Mouse (Mus musculus): ENCODE data around the gene Sema5b. TPM values are rescaled to one million over a fixed set of nuclear protein-coding genes. Genes with fewer than 3 reads are reported as not detected.

Sema5b gene
- total and polyA plus RNA-seq, 2 experiments from 2014 or later: 11.4 to 46.5 TPM

GRCm38 (mm10) chr16:35664847-35665246 is 123.9 kb downstream of the Sema5b start:
- Histone ChIP-seq H3K4me2 (ENCODE audit: low read depth, low read length, poor library complexity, severe bottlenecking) (no peak overlapping the region), H3K27me3 (ENCODE audit: insufficient read depth, low read length) (no peaks in the 10 kb centered on the region), H3K9me3 (ENCODE audit: low read length) (no peaks in the 10 kb centered on the region), H3K27ac (ENCODE audit: low read depth, low read length) (no peak overlapping the region), H3K36me3 (ENCODE audit: insufficient read depth, low read length) (no peaks in the 10 kb centered on the region), H3K4me1 (ENCODE audit: insufficient read depth, low read length) (no peaks in the 10 kb centered on the region), H3K9ac (replicated peaks; ENCODE audit: low read length, poor library complexity, severe bottlenecking) (no peak overlapping the region), H3K4me3 (ENCODE audit: low read depth, low read length) (no peak overlapping the region)
- WGBS: 91% methylated on average over 4 of the region's 4 CpGs
- DNase-seq (ENCODE audit: low spot score) (no peak), ATAC-seq (ENCODE audit: low FRiP score) (no peak)
- TF ChIP-seq CTCF (IDR thresholded peaks at IDR 0.05): no peak

- Histone ChIP-seq H3K27ac (ENCODE audit: low read depth, low read length) (no peak overlapping the region), H3K4me3 (ENCODE audit: low read depth, low read length) (no peak overlapping the region), H3K36me3 (ENCODE audit: insufficient read depth, low read length) (no peaks in the 10 kb centered on the region), H3K27me3 (ENCODE audit: insufficient read depth, low read length) (no peaks in the 10 kb centered on the region), H3K9ac (replicated peaks; ENCODE audit: low read length, poor library complexity, severe bottlenecking) (no peak overlapping the region), H3K4me2 (ENCODE audit: low read depth, low read length, poor library complexity, severe bottlenecking) (no peak overlapping the region), H3K9me3 (ENCODE audit: low read length) (no peaks in the 10 kb centered on the region), H3K4me1 (ENCODE audit: insufficient read depth, low read length) (peaks cover 7% of the 10 kb centered on the region; the same call in 1 of the 2 replicates)
- TF ChIP-seq CTCF (IDR thresholded peaks at IDR 0.05): no peak
- 54% methylated on average over 8 of the region's 8 CpGs for WGBS
- no peak for DNase-seq (ENCODE audit: low spot score)
- no peak for ATAC-seq (ENCODE audit: low FRiP score)
Measured at GRCm38 (mm10) chr16:35677511-35678113, 136.7 kb downstream of the Sema5b start.

- no peak for TF ChIP-seq CTCF (IDR thresholded peaks at IDR 0.05)
- H3K27ac ChIP-seq (ENCODE audit: low read depth, low read length): no peak overlapping the region
Measured at GRCm38 (mm10) chr16:35678476-35678875, 137.5 kb downstream of the Sema5b start.

GRCm38 (mm10) chr16:35681327-35682108 is 140.6 kb downstream of the Sema5b start:
- no peaks in the 10 kb centered on the region for H3K27me3 ChIP-seq (ENCODE audit: insufficient read depth, low read length)
- H3K4me2 ChIP-seq (ENCODE audit: low read depth, low read length, poor library complexity, severe bottlenecking): no peak overlapping the region
- peaks cover 8% of the 10 kb centered on the region for H3K4me1 ChIP-seq (ENCODE audit: insufficient read depth, low read length)
- DNase-seq (ENCODE audit: low spot score) (no peak), ATAC-seq (ENCODE audit: low FRiP score) (peak; percentile 62; the same call in 1 of the 2 replicates)
- 38% methylated on average over 17 of the region's 17 CpGs for WGBS
- H3K36me3 ChIP-seq (ENCODE audit: insufficient read depth, low read length): no peaks in the 10 kb centered on the region
- H3K27ac ChIP-seq (ENCODE audit: low read depth, low read length): no peak overlapping the region
- no peak overlapping the region for H3K9ac ChIP-seq (replicated peaks; ENCODE audit: low read length, poor library complexity, severe bottlenecking)
- no peak for TF ChIP-seq CTCF (IDR thresholded peaks at IDR 0.05)
- no peak overlapping the region for H3K4me3 ChIP-seq (ENCODE audit: low read depth, low read length)
- no peaks in the 10 kb centered on the region for H3K9me3 ChIP-seq (ENCODE audit: low read length)

More at GRCm38 (mm10) chr16:35678476-35678875, 137.5 kb downstream of the Sema5b start:
- Histone ChIP-seq H3K36me3 (ENCODE audit: insufficient read depth, low read length) (no peaks in the 10 kb centered on the region), H3K4me2 (ENCODE audit: low read depth, low read length, poor library complexity, severe bottlenecking) (no peak overlapping the region), H3K9ac (replicated peaks; ENCODE audit: low read length, poor library complexity, severe bottlenecking) (no peak overlapping the region), H3K4me1 (ENCODE audit: insufficient read depth, low read length) (peaks cover 7% of the 10 kb centered on the region; the same call in 1 of the 2 replicates), H3K27me3 (ENCODE audit: insufficient read depth, low read length) (no peaks in the 10 kb centered on the region), H3K4me3 (ENCODE audit: low read depth, low read length) (no peak overlapping the region), H3K9me3 (ENCODE audit: low read length) (no peaks in the 10 kb centered on the region)
- ATAC-seq (ENCODE audit: low FRiP score) (no peak), DNase-seq (ENCODE audit: low spot score) (no peak)
- 36% methylated on average over 3 of the region's 3 CpGs for WGBS

- H3K9me3 ChIP-seq (ENCODE audit: low read length): no peaks in the 10 kb centered on the region
- H3K36me3 ChIP-seq (ENCODE audit: insufficient read depth, low read length): no peaks in the 10 kb centered on the region
- H3K27me3 ChIP-seq (ENCODE audit: insufficient read depth, low read length): no peaks in the 10 kb centered on the region
- WGBS: 81% methylated on average over 13 of the region's 13 CpGs
- H3K4me1 ChIP-seq (ENCODE audit: insufficient read depth, low read length): peaks cover 10% of the 10 kb centered on the region
- H3K4me3 ChIP-seq (ENCODE audit: low read depth, low read length): no peak overlapping the region
- TF ChIP-seq CTCF (IDR thresholded peaks at IDR 0.05): no peak
- no peak overlapping the region for H3K27ac ChIP-seq (ENCODE audit: low read depth, low read length)
- ATAC-seq (ENCODE audit: low FRiP score): no peak
- no peak for DNase-seq (ENCODE audit: low spot score)
- no peak overlapping the region for H3K9ac ChIP-seq (replicated peaks; ENCODE audit: low read length, poor library complexity, severe bottlenecking)
- no peak overlapping the region for H3K4me2 ChIP-seq (ENCODE audit: low read depth, low read length, poor library complexity, severe bottlenecking)
Measured at GRCm38 (mm10) chr16:35685027-35685426, 144.1 kb downstream of the Sema5b start.

GRCm38 (mm10) chr16:35686491-35686890 is 145.5 kb downstream of the Sema5b start:
- no peaks in the 10 kb centered on the region for H3K36me3 ChIP-seq (ENCODE audit: insufficient read depth, low read length)
- no peak for TF ChIP-seq CTCF (IDR thresholded peaks at IDR 0.05)
- no peaks in the 10 kb centered on the region for H3K9me3 ChIP-seq (ENCODE audit: low read length)
- no peak overlapping the region for H3K27ac ChIP-seq (ENCODE audit: low read depth, low read length)
- ATAC-seq (ENCODE audit: low FRiP score) (no peak), DNase-seq (ENCODE audit: low spot score) (peak; percentile 77)
- no peak overlapping the region for H3K4me3 ChIP-seq (ENCODE audit: low read depth, low read length)
- WGBS: 37% methylated on average over 7 of the region's 7 CpGs
- H3K4me1 ChIP-seq (ENCODE audit: insufficient read depth, low read length): peaks cover 10% of the 10 kb centered on the region
- no peaks in the 10 kb centered on the region for H3K27me3 ChIP-seq (ENCODE audit: insufficient read depth, low read length)
- no peak overlapping the region for H3K4me2 ChIP-seq (ENCODE audit: low read depth, low read length, poor library complexity, severe bottlenecking)
- no peak overlapping the region for H3K9ac ChIP-seq (replicated peaks; ENCODE audit: low read length, poor library complexity, severe bottlenecking)
